Mouse (Mus musculus) G1E (cell line): ENCODE measurements around the gene Gm17720. TPM values are rescaled to one million over a fixed set of nuclear protein-coding genes. Genes with fewer than 3 reads are reported as not detected.

Experiments
- ATAC-seq: 2 replicates; pipeline ENCODE4 v1.8.0; 2016; ENCODE audit warnings: mild to moderate bottlenecking; ENCODE audit not compliant: insufficient number of reproducible peaks, poor library complexity, low FRiP score, severe bottlenecking; ENCODE audit errors: extremely low read depth
- DNase-seq: peaks from one replicate; pipeline ENCODE4 v3.0.0; 2012; ENCODE audit warnings: low spot score
- H3K27me3 ChIP-seq: 2 replicates; pipeline ENCODE4 v1.6.1; 2012; ENCODE audit warnings: mild to moderate bottlenecking, low read length, inconsistent platforms; ENCODE audit not compliant: insufficient read depth
- H3K36me3 ChIP-seq: replicated peaks from 2 replicates; pipeline ENCODE3; 2012; ENCODE audit warnings: mild to moderate bottlenecking, inconsistent platforms
- H3K4me1 ChIP-seq: 2 replicates; pipeline ENCODE4 v1.6.1; 2012; ENCODE audit warnings: low read depth, low read length, inconsistent platforms, mixed read lengths; ENCODE audit not compliant: insufficient read depth
- H3K4me3 ChIP-seq: 2 replicates; pipeline ENCODE4 v1.5.1; 2012; ENCODE audit warnings: low read depth, mild to moderate bottlenecking, inconsistent platforms, low read length, moderate library complexity, mixed read lengths
- H3K9me3 ChIP-seq: replicated peaks from 2 replicates; pipeline ENCODE4 v1.6.1; 2012; ENCODE audit warnings: inconsistent platforms
- CTCF ChIP-seq: IDR thresholded peaks from 2 replicates; pipeline ENCODE4 v1.5.1; 2012; ENCODE audit warnings: low read depth, low read length, inconsistent platforms, mixed read lengths
- GATA1 ChIP-seq: IDR thresholded peaks from 2 replicates; pipeline ENCODE4 v1.6.1; 2012; ENCODE audit warnings: borderline replicate concordance, low read length, inconsistent platforms, mixed read lengths
- GATA2 ChIP-seq: IDR thresholded peaks from 2 replicates; pipeline ENCODE4 v1.6.1; 2012; ENCODE audit warnings: low read depth, low read length, inconsistent platforms, borderline replicate concordance
- POLR2AphosphoS5 ChIP-seq: IDR thresholded peaks from 2 replicates; pipeline ENCODE4 v1.6.1; 2012; ENCODE audit warnings: low read depth, low read length, inconsistent platforms; ENCODE audit not compliant: insufficient replicate concordance
- TAL1 ChIP-seq: conservative IDR thresholded peaks from 2 replicates; pipeline ENCODE4 v1.6.1; 2012; ENCODE audit warnings: low read depth, low read length, inconsistent platforms, mixed read lengths
- polyA plus RNA-seq: library from polyadenylated mRNA; stranded (reverse); fragments of >175 nt; gene quantifications from 2 replicates; pipeline ENCODE4 v1.2.3, GENCODE M21; 2012
- total RNA-seq, 2 experiments: library from RNA; stranded (forward) in 1 of 2; stranded (reverse) in 1 of 2; fragments of 200-1000 nt in 1 of 2; fragments of >200 nt in 1 of 2; fragmentation: Nextera tagmentation in 1 of 2; gene quantifications; 2 replicates each; pipeline ENCODE4 v1.2.3; 2014 to 2017

Gene Gm17720
- total and polyA plus RNA-seq, 3 experiments: not detected

- H3K36me3 ChIP-seq: no peaks in the 10 kb centered on the region
- no peak for TF ChIP-seq POLR2AphosphoS5
- TF ChIP-seq GATA1: no peak
- TF ChIP-seq TAL1: no peak
- no peak for TF ChIP-seq CTCF
- TF ChIP-seq GATA2: no peak
- ATAC-seq: no peak
- no peaks in the 10 kb centered on the region for H3K4me1 ChIP-seq
- DNase-seq: no peak
- no peak overlapping the region for H3K4me3 ChIP-seq
- peaks cover 15% of the 10 kb centered on the region for H3K9me3 ChIP-seq
- no peaks in the 10 kb centered on the region for H3K27me3 ChIP-seq
Observed at GRCm38 (mm10) chr8:110074496-110074895, 28.1 kb downstream of the Gm17720 start.

GRCm38 (mm10) chr8:110071600-110071999 is 31.0 kb downstream of the Gm17720 start:
- no peak overlapping the region for H3K4me3 ChIP-seq
- H3K36me3 ChIP-seq: no peaks in the 10 kb centered on the region
- no peaks in the 10 kb centered on the region for H3K4me1 ChIP-seq
- DNase-seq: no peak
- TF ChIP-seq TAL1 (no peak), GATA1 (no peak), CTCF (no peak; the same call in 1 of the 2 replicates), POLR2AphosphoS5 (no peak), GATA2 (no peak)
- H3K27me3 ChIP-seq: no peaks in the 10 kb centered on the region
- H3K9me3 ChIP-seq: peaks cover 15% of the 10 kb centered on the region
- ATAC-seq: no peak

DNA sequence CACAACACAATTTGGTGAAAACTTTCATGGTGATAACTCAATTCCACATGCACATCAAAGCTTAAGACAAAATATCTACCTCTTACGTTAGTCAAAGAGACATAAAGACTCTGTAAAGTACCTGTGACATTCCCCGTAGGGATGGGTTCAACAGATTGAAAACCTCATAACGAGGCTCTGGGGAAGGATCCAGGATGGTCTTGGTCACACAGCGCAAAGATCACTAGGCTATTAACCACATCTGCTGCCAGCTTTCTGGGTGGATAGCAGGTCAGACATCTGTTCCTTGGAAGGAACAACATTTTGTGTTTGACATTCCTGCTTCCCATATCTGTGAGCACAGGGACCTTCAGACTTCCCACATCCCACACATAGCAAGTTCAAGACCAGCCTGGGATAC is 32.8 kb downstream of the Gm17720 start:
- no peak overlapping the region for H3K4me3 ChIP-seq
- no peak for ATAC-seq

GRCm38 (mm10) chr8:110065676-110066075 is 36.9 kb downstream of the Gm17720 start:
- TF ChIP-seq POLR2AphosphoS5: no peak
- TF ChIP-seq TAL1: no peak
- no peak for TF ChIP-seq GATA2
- TF ChIP-seq GATA1: no peak
- TF ChIP-seq CTCF: no peak
- H3K4me1 ChIP-seq: no peaks in the 10 kb centered on the region
- no peak for DNase-seq
- H3K27me3 ChIP-seq: no peaks in the 10 kb centered on the region
- no peak for ATAC-seq
- H3K4me3 ChIP-seq: no peak overlapping the region
- H3K9me3 ChIP-seq: peaks cover 36% of the 10 kb centered on the region
- H3K36me3 ChIP-seq: no peaks in the 10 kb centered on the region

More for the DNA sequence above, 32.8 kb downstream of the Gm17720 start:
- Histone ChIP-seq H3K4me1 (no peaks in the 10 kb centered on the region), H3K9me3 (peaks cover 25% of the 10 kb centered on the region), H3K27me3 (no peaks in the 10 kb centered on the region), H3K36me3 (no peaks in the 10 kb centered on the region)
- DNase-seq: no peak
- TF ChIP-seq GATA1 (no peak), POLR2AphosphoS5 (no peak), TAL1 (no peak), GATA2 (no peak), CTCF (no peak)

DNA sequence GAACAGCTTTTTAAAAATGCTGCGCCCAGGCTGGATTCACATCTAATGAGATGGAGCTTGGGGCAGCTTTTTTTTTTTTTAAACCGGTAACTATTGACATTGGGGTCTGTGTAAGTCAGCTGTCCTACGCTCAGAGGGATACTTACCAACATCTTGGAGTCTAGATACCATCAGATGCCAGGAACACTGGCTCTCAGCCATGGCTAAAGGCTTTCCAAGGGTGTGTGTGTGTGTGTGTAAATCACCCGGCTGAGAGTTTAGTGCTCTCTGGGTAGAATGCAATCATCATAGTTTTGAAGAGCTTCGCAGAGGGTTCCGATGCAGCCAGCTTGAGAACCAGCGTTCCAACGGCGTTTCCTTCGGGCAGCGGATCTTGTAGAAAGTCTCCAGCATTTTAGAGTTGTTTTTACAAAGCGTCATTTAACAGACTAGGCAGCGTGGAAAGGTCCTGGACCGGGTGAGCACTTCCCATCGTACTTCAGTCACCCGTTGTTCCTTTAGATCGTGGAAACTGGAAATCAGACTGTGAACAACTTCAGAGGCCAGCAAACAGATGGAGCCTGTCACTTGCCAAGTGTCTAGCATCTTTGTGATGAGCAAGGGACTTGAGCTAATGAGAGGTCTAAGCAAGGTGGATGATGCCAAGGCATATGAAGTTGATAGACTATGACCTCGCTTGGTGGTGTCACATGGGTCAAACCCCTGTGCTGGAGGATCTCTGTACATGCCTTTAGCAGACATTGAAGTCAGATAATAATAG is 37.8 kb downstream of the Gm17720 start:
- no peak overlapping the region for H3K4me3 ChIP-seq
- H3K4me1 ChIP-seq: no peaks in the 10 kb centered on the region
- TF ChIP-seq CTCF (no peak), GATA1 (no peak), POLR2AphosphoS5 (no peak), GATA2 (no peak), TAL1 (no peak)
- peaks cover 39% of the 10 kb centered on the region for H3K9me3 ChIP-seq
- no peaks in the 10 kb centered on the region for H3K36me3 ChIP-seq
- no peak for ATAC-seq
- no peaks in the 10 kb centered on the region for H3K27me3 ChIP-seq
- DNase-seq: no peak

DNA sequence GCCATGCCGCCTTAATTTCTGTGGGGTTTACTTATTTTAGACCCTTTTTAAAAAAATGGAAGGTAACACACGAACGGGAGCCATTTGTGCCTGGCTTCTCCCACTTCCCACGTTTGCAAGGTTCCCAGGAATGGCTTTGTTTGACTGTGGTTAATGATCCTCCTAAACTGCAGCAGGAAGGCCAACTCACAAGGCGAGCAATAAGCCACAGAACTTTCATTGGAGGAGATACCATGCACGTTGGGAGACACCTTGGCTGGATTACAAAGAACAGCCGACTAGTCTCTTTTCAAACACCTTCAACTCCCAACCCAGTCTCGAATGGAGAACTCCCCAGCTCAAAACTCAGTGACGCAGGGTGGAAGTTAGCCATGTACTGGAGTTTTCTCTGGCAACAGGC is 38.4 kb downstream of the Gm17720 start:
- H3K36me3 ChIP-seq: no peaks in the 10 kb centered on the region
- DNase-seq (no peak), ATAC-seq (no peak)
- H3K4me1 ChIP-seq: no peaks in the 10 kb centered on the region
- no peaks in the 10 kb centered on the region for H3K27me3 ChIP-seq
- no peak overlapping the region for H3K4me3 ChIP-seq
- TF ChIP-seq CTCF (no peak), GATA2 (no peak), POLR2AphosphoS5 (no peak), GATA1 (no peak)
- H3K9me3 ChIP-seq: peaks cover 43% of the 10 kb centered on the region
